ENCODE assay signal across 19 mouse cellular contexts in the genomic region with DNA sequence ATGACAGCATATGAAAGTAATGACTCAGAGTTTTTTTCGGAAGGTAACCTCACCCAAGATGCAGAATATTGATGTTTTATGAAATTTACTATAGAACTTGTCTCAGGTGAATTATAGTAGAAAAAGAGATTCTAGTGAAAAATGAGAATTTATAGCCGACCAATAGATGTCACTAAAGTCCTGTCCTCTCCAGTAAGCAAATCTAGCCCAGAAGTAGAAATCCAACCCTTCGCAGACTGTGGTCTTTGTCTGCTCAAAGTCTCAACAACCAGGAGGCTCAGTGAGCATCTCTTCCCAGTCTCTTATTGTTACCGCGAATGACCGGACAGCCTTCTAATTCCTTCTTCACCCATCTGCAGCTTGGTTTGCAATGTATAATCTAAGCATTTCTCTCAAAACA.
DNase-seq lines count a peak whose midpoint lies in the region; ATAC-seq and TF ChIP-seq lines count a peak whose summit lies in the region.
"Had no signal": no experiment of that assay in that cellular context is flagged by ENCODE, and none has a peak within 500 bp of the region (broad histone marks: within the 10 kb centered on the region; RNA-seq: fewer than 3 reads in every experiment).

No protein-coding gene starts in this region.

- peak; percentile 45 for DNase-seq in forebrain, embryonic 14.5 days (ENCODE audit: low spot score)
- DNase-seq in left cerebral cortex, adult 2 months (ENCODE audit: extremely low spot score in 1 of 2, low spot score in 2 of 2) = no peak
- no peak for DNase-seq in left cerebral cortex, adult 8-10 months (ENCODE audit: low spot score in 2 of 2)
- DNase-seq in G1E (ENCODE audit: low spot score) = no peak
- DNase-seq in thymus, adult 18-20 months = no peak
- DNase-seq: adrenal gland, postnatal 14 days; gastrocnemius, adult 2 months; heart, adult 18-20 months; kidney, postnatal 10 days; right cerebral cortex, postnatal 25 days; thymus, postnatal 14 days had no signal

- ATAC-seq in forebrain, embryonic 14.5 days = peak; percentile 37; the same call in 1 of the 2 replicates
- ATAC-seq in forebrain, embryonic 12.5 days (ENCODE audit: low FRiP score) = no peak
- peak; percentile 35; the same call in 1 of the 2 replicates for ATAC-seq in G1E (ENCODE audit: extremely low read depth, insufficient number of reproducible peaks, low FRiP score, poor library complexity, severe bottlenecking)
- ATAC-seq: midbrain, embryonic 13.5 days had no signal

- H3K4me2 ChIP-seq in forebrain, embryonic 14.5 days (ENCODE audit: low read length) = no peak overlapping the region
- H3K4me2 ChIP-seq in forebrain, embryonic 12.5 days = no peak overlapping the region
- H3K4me2 ChIP-seq: heart, embryonic 15.5 days; limb, embryonic 13.5 days; midbrain, embryonic 13.5 days had no signal

- H3K4me3 ChIP-seq in forebrain, embryonic 14.5 days (ENCODE audit: low read depth, low read length) = no peak overlapping the region
- H3K4me3 ChIP-seq in forebrain, embryonic 12.5 days (replicated peaks) = no peak overlapping the region
- no peak overlapping the region for H3K4me3 ChIP-seq in left cerebral cortex, adult 2 months
- H3K4me3 ChIP-seq in G1E (ENCODE audit: low read depth, low read length) = no peak overlapping the region
- no peak overlapping the region for H3K4me3 ChIP-seq in cortical plate, adult 2 months (ENCODE audit: insufficient read depth, low read length)
- H3K4me3 ChIP-seq: erythroblast, embryonic 14.5 days; gastrocnemius, adult 2 months; heart, embryonic 15.5 days; hindbrain, embryonic 10.5 days; limb, embryonic 13.5 days; midbrain, embryonic 13.5 days had no signal

- 79% methylated on average over 6 of the region's 6 CpGs for WGBS in forebrain, embryonic 14.5 days
- WGBS in forebrain, embryonic 12.5 days = 78% methylated on average over 6 of the region's 6 CpGs

- H3K4me1 ChIP-seq in forebrain, embryonic 14.5 days (ENCODE audit: control insufficient read depth, insufficient read depth, low read length) = no peaks in the 10 kb centered on the region
- no peaks in the 10 kb centered on the region for H3K4me1 ChIP-seq in forebrain, embryonic 12.5 days
- H3K4me1 ChIP-seq in G1E (ENCODE audit: insufficient read depth, low read depth, low read length) = peaks cover 17% of the 10 kb centered on the region
- H3K4me1 ChIP-seq in cortical plate, adult 2 months (ENCODE audit: control insufficient read depth, insufficient read depth, low read length) = no peaks in the 10 kb centered on the region
- H3K4me1 ChIP-seq: heart, embryonic 15.5 days; hindbrain, embryonic 10.5 days; limb, embryonic 13.5 days; midbrain, embryonic 13.5 days had no signal

- peak; percentile 58 for TF ChIP-seq CTCF in left cerebral cortex, adult 2 months (IDR thresholded peaks at IDR 0.05)
- TF ChIP-seq CTCF in G1E (IDR thresholded peaks at IDR 0.05; ENCODE audit: low read depth, low read length) = no peak
- TF ChIP-seq CTCF in cortical plate, adult 2 months (IDR thresholded peaks at IDR 0.05; ENCODE audit: extremely low read depth, insufficient read depth, low read length) = peak; percentile 18; the same call in 1 of the 2 replicates

- no peak overlapping the region for H3K9ac ChIP-seq in forebrain, embryonic 14.5 days (ENCODE audit: low read length)
- H3K9ac ChIP-seq in forebrain, embryonic 12.5 days = no peak overlapping the region
- H3K9ac ChIP-seq: heart, embryonic 15.5 days; limb, embryonic 13.5 days; midbrain, embryonic 13.5 days had no signal

- intact Hi-C loops in left cerebral cortex, adult 2 months (cut with DNase I) = loop anchor here (2.0 to 10.0 kb wide), 2 partner anchors 90 to 1312 kb away; no protein-coding TSS in a partner anchor

- H3K36me3 ChIP-seq in forebrain, embryonic 14.5 days (ENCODE audit: control insufficient read depth, insufficient read depth, low read length) = no peaks in the 10 kb centered on the region
- H3K36me3 ChIP-seq in forebrain, embryonic 12.5 days (replicated peaks) = no peaks in the 10 kb centered on the region
- no peaks in the 10 kb centered on the region for H3K36me3 ChIP-seq in G1E (replicated peaks)
- H3K36me3 ChIP-seq: heart, embryonic 15.5 days; hindbrain, embryonic 10.5 days; limb, embryonic 13.5 days; midbrain, embryonic 13.5 days had no signal

- no peaks in the 10 kb centered on the region for H3K9me3 ChIP-seq in forebrain, embryonic 14.5 days (replicated peaks; ENCODE audit: control insufficient read depth, low read length)
- no peaks in the 10 kb centered on the region for H3K9me3 ChIP-seq in forebrain, embryonic 12.5 days
- H3K9me3 ChIP-seq in G1E (replicated peaks) = no peaks in the 10 kb centered on the region
- H3K9me3 ChIP-seq: heart, embryonic 15.5 days; hindbrain, embryonic 10.5 days; limb, embryonic 13.5 days; midbrain, embryonic 13.5 days had no signal

- TF ChIP-seq POLR2A in cortical plate, adult 2 months (IDR thresholded peaks at IDR 0.05; ENCODE audit: extremely low read depth, insufficient read depth, low read length) = no peak

- no peak overlapping the region for H3K27ac ChIP-seq in forebrain, embryonic 14.5 days (ENCODE audit: low read depth, low read length)
- H3K27ac ChIP-seq in forebrain, embryonic 12.5 days = no peak overlapping the region
- H3K27ac ChIP-seq in left cerebral cortex, adult 2 months = no peak overlapping the region
- no peak overlapping the region for H3K27ac ChIP-seq in cortical plate, adult 2 months (ENCODE audit: insufficient read depth, low read length)
- H3K27ac ChIP-seq: gastrocnemius, adult 2 months; heart, embryonic 15.5 days; hindbrain, embryonic 10.5 days; limb, embryonic 13.5 days; macrophage; midbrain, embryonic 13.5 days had no signal

- H3K27me3 ChIP-seq in forebrain, embryonic 14.5 days (replicated peaks; ENCODE audit: control insufficient read depth, insufficient read depth, low read length) = no peaks in the 10 kb centered on the region
- H3K27me3 ChIP-seq in forebrain, embryonic 12.5 days = no peaks in the 10 kb centered on the region
- H3K27me3 ChIP-seq in G1E (ENCODE audit: insufficient read depth, low read length) = no peaks in the 10 kb centered on the region
- H3K27me3 ChIP-seq: heart, embryonic 15.5 days; limb, embryonic 13.5 days; midbrain, embryonic 13.5 days had no signal
